Mouse (Mus musculus) neural tube, embryonic 12.5 days (tissue): ENCODE measurements at regions not wholly inside any gene's neighbourhood (a gene's known extent, or its start where the extent isn't known, plus 50 kb on each side); places are given as distances from the start of the nearest gene placed in this dataset.

ENCODE experiments used
- ATAC-seq: fragments of 200-750 bp; cut with Nextera tagmentation; 2 replicates; pipeline ENCODE4 v1.8.0; 2017; ENCODE audit warnings: low read depth, mild to moderate bottlenecking, moderate TSS enrichment, moderate library complexity; ENCODE audit not compliant: low FRiP score
- H3K27ac ChIP-seq: fragments of 300-500 bp; sonication (generic); 2 replicates; pipeline ENCODE4 v1.5.1; 2016
- H3K27me3 ChIP-seq: fragments of 300-500 bp; sonication (generic); replicated peaks from 2 replicates; pipeline ENCODE4 v1.6.1; 2016; ENCODE audit warnings: mild to moderate bottlenecking
- H3K36me3 ChIP-seq: fragments of 300-500 bp; sonication (generic); 2 replicates; pipeline ENCODE4 v1.6.1; 2016; ENCODE audit warnings: mild to moderate bottlenecking
- H3K4me1 ChIP-seq: fragments of 300-500 bp; sonication (generic); 2 replicates; pipeline ENCODE4 v1.6.1; 2016
- H3K4me2 ChIP-seq: fragments of 300-500 bp; sonication (generic); replicated peaks from 2 replicates; pipeline ENCODE4 v1.6.1; 2016; ENCODE audit warnings: mild to moderate bottlenecking
- H3K4me3 ChIP-seq: fragments of 300-500 bp; sonication (generic); 2 replicates; pipeline ENCODE4 v1.5.1; 2016
- H3K9ac ChIP-seq: fragments of 300-500 bp; sonication (generic); 2 replicates; pipeline ENCODE4 v1.6.1; 2016; ENCODE audit warnings: mild to moderate bottlenecking
- H3K9me3 ChIP-seq: fragments of 300-500 bp; sonication (generic); 2 replicates; pipeline ENCODE4 v1.6.1; 2016; ENCODE audit warnings: mild to moderate bottlenecking
- WGBS: fragments of 180-500 bp; shearing (Covaris S2); methylation state at CpG from one replicate; pipeline ENCODE4 v1.1.7; 2016; 5-methylcytosine and 5-hydroxymethylcytosine counted together

GRCm38 (mm10) chr13:55900190-55900526, 64.2 kb upstream of the Pitx1 start:
- WGBS = 87% methylated on average over 4 of the region's 4 CpGs
- Histone ChIP-seq H3K9ac (no peak overlapping the region), H3K4me3 (no peak overlapping the region), H3K4me2 (no peak overlapping the region), H3K27ac (no peak overlapping the region), H3K9me3 (no peaks in the 10 kb centered on the region), H3K36me3 (no peaks in the 10 kb centered on the region), H3K4me1 (peaks cover 21% of the 10 kb centered on the region), H3K27me3 (no peaks in the 10 kb centered on the region)
- ATAC-seq = no peak

- Histone ChIP-seq H3K27me3 (no peaks in the 10 kb centered on the region), H3K4me1 (peaks cover 21% of the 10 kb centered on the region), H3K9me3 (no peaks in the 10 kb centered on the region), H3K4me2 (no peak overlapping the region), H3K27ac (no peak overlapping the region), H3K4me3 (no peak overlapping the region), H3K9ac (no peak overlapping the region), H3K36me3 (no peaks in the 10 kb centered on the region)
- WGBS = 49% methylated on average over 10 of the region's 10 CpGs
- ATAC-seq = no peak
These were observed 63.7 kb upstream of the Pitx1 start for GRCm38 (mm10) chr13:55899501-55900189.

GRCm38 (mm10) chr13:55898999-55899398, 63.0 kb upstream of the Pitx1 start:
- Histone ChIP-seq H3K4me3 (no peak overlapping the region), H3K4me2 (0 out of 2 replicates have a peak overlapping the region, but pooled peaks have one; percentile 4), H3K27me3 (no peaks in the 10 kb centered on the region), H3K4me1 (peaks cover 21% of the 10 kb centered on the region), H3K27ac (no peak overlapping the region), H3K36me3 (no peaks in the 10 kb centered on the region), H3K9ac (no peak overlapping the region), H3K9me3 (no peaks in the 10 kb centered on the region)
- 39% methylated on average over 8 of the region's 8 CpGs for WGBS
- ATAC-seq = no peak

GRCm38 (mm10) chr13:55898257-55898950, 62.4 kb upstream of the Pitx1 start:
- no peaks in the 10 kb centered on the region for H3K27me3 ChIP-seq
- no peak overlapping the region for H3K4me3 ChIP-seq
- H3K36me3 ChIP-seq = no peaks in the 10 kb centered on the region
- ATAC-seq = peak; percentile 48; the same call in 1 of the 2 replicates
- H3K4me2 ChIP-seq = peak overlapping the region; percentile 12; the same call in 1 of the 2 replicates
- H3K4me1 ChIP-seq = peaks cover 25% of the 10 kb centered on the region
- no peak overlapping the region for H3K27ac ChIP-seq
- H3K9ac ChIP-seq = no peak overlapping the region
- 47% methylated on average over 17 of the region's 17 CpGs for WGBS
- no peaks in the 10 kb centered on the region for H3K9me3 ChIP-seq

- no peak overlapping the region for H3K27ac ChIP-seq
- 94% methylated on average over 5 of the region's 5 CpGs for WGBS
- ATAC-seq = no peak
- H3K9ac ChIP-seq = no peak overlapping the region
- no peaks in the 10 kb centered on the region for H3K36me3 ChIP-seq
- no peaks in the 10 kb centered on the region for H3K27me3 ChIP-seq
- peaks cover 29% of the 10 kb centered on the region for H3K4me1 ChIP-seq
- H3K9me3 ChIP-seq = no peaks in the 10 kb centered on the region
- no peak overlapping the region for H3K4me3 ChIP-seq
- H3K4me2 ChIP-seq = no peak overlapping the region
These were observed 59.5 kb upstream of the Pitx1 start for GRCm38 (mm10) chr13:55895505-55895904.

- 65% methylated on average over 25 of the region's 25 CpGs for WGBS
- 0 out of 2 replicates have a peak, but pooled peaks have one; percentile 25 for ATAC-seq
These were observed 57.4 kb upstream of the Pitx1 start for GRCm38 (mm10) chr13:55893154-55894018.

GRCm38 (mm10) chr13:55892250-55892649, 56.3 kb upstream of the Pitx1 start:
- Histone ChIP-seq H3K4me3 (no peak overlapping the region), H3K27ac (no peak overlapping the region), H3K9me3 (no peaks in the 10 kb centered on the region), H3K36me3 (no peaks in the 10 kb centered on the region), H3K4me1 (peaks cover 8% of the 10 kb centered on the region; the same call in 1 of the 2 replicates), H3K9ac (no peak overlapping the region), H3K27me3 (no peaks in the 10 kb centered on the region), H3K4me2 (no peak overlapping the region)
- WGBS = 96% methylated on average over 3 of the region's 3 CpGs
- ATAC-seq = no peak

More at GRCm38 (mm10) chr13:55893154-55894018, 57.4 kb upstream of the Pitx1 start:
- Histone ChIP-seq H3K36me3 (no peaks in the 10 kb centered on the region), H3K9ac (no peak overlapping the region), H3K4me3 (no peak overlapping the region), H3K27me3 (no peaks in the 10 kb centered on the region), H3K4me1 (peaks cover 13% of the 10 kb centered on the region), H3K4me2 (no peak overlapping the region), H3K9me3 (no peaks in the 10 kb centered on the region), H3K27ac (no peak overlapping the region)

GRCm38 (mm10) chr13:55887099-55887736, 51.2 kb upstream of the Pitx1 start:
- H3K36me3 ChIP-seq = no peaks in the 10 kb centered on the region
- 90% methylated on average over 13 of the region's 13 CpGs for WGBS
- no peaks in the 10 kb centered on the region for H3K9me3 ChIP-seq
- no peak for ATAC-seq
- H3K27ac ChIP-seq = no peak overlapping the region
- H3K4me1 ChIP-seq = no peaks in the 10 kb centered on the region
- H3K4me3 ChIP-seq = no peak overlapping the region
- H3K4me2 ChIP-seq = no peak overlapping the region
- H3K9ac ChIP-seq = no peak overlapping the region
- H3K27me3 ChIP-seq = no peaks in the 10 kb centered on the region
